Mouse (Mus musculus): Measurements from ENCODE around the gene Msantd1.

DNA sequence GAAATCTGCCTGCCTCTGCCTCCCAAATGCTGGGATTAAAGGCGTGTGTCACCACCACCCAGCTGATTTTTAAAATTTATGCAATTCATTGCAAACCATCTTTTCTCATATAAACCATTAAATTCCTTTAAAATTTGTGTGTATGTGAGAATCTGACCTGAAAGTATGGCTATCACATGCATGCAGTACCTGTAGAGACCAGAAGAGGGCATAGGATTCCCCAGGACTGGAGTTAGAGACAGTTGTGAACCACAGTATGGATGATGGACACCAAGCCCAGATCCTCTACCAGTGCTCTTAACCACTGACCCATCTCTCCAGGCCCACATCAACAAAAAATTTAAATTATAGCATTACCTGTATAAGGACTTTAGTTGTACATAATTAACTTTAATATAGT is 25.6 kb downstream of the Msantd1 start:
- TF ChIP-seq CTCF (IDR thresholded peaks at IDR 0.05; ENCODE audit: control insufficient read depth, insufficient read depth, low read length) (no peak), POLR2A (IDR thresholded peaks at IDR 0.05; ENCODE audit: borderline replicate concordance, control insufficient read depth, low read depth, low read length) (no peak)

Data from bone marrow, adult 2 months (tissue).